Mouse (Mus musculus): ENCODE results near the gene Slc32a1.

The Slc32a1 gene

DNA sequence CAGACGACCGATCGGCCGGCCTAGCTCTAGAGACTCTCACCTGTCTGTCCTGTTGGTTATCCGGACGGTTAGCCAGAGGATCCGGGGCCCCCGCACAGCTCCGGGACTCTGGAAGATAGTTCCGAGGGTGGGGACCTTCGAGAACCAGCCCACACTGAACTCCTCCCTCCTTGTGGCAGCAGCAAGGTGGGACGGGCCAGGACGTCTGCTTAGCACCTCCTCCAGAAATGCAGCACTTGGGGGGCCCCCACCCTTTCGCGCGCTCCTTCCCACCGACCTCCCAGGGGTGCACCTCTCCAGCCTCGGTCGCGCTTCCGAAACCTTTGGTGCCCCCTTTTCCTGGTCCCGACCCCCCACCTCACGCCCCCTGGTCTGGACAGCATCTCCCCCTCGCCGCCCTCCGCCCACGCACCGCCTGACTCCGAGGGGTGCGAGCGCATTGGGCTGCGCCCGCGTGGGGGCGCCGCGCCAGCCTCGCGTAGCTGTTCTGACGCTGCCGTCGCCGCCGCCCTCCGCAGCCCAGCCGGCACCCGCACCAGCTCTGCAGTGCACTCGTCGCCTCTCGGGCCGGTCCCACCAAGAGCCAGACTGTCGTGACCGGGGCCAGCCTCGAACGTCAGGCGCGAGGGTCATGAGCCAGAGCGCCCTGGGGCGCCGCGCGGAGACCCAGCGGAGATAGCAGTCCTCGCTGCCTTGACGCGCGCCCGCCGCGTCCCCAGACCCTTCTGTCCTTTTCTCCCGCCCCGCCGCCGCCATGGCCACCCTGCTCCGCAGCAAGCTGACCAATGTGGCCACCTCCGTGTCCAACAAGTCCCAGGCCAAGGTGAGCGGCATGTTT lies at the start of gene Slc32a1:
Slc32a1 (plus strand) TSS at position 280 of the 838 bp plus-strand sequence.
- Histone ChIP-seq H3K36me3 (ENCODE audit: insufficient read depth, low read length) (no peaks in the 10 kb centered on the region), H3K4me1 (replicated peaks; ENCODE audit: low read depth, low read length) (peaks cover 51% of the 10 kb centered on the region), H3K4me3 (replicated peaks; ENCODE audit: low read length) (peak within 1 kb of the TSS; percentile 67), H3K9me3 (ENCODE audit: low read length) (peaks cover 15% of the 10 kb centered on the region), H3K27me3 (ENCODE audit: insufficient read depth, low read length) (peaks cover 95% of the 10 kb centered on the region)
- TF ChIP-seq NANOG (IDR thresholded peaks at IDR 0.05; ENCODE audit: borderline replicate concordance, low read length) (no peak), CTCF (conservative IDR thresholded peaks at IDR 0.05; ENCODE audit: low read length) (no peak), POU5F1 (IDR thresholded peaks at IDR 0.05; ENCODE audit: borderline replicate concordance, low read length) (no peak)

DNA sequence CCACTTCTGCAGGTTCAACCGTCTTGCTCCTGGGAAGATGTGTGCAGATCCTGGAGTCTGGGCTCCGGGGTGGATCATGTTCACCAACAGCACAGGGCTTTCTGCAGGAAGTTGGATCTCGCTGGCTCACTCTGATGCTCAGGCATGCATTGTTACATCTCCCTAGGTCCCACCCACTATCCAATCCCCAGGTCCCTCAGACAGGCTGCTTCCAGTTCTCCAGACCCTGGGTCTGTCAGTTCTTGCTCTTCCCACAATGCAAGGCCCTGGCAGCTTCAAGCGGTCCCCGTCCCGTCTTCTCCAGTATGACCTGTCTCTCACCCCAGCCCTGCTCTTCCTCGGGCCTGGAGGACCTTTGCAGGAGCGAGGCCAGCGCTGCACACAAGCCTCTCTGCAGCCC lies 49.8 kb upstream of the Slc32a1 start:
- TF ChIP-seq NANOG (IDR thresholded peaks at IDR 0.05; ENCODE audit: borderline replicate concordance, low read length) (no peak), POU5F1 (IDR thresholded peaks at IDR 0.05; ENCODE audit: borderline replicate concordance, low read length) (no peak), CTCF (conservative IDR thresholded peaks at IDR 0.05; ENCODE audit: low read length) (no peak)
- Histone ChIP-seq H3K4me3 (replicated peaks; ENCODE audit: low read length) (peak overlapping the region; percentile 14; the same call in 1 of the 2 replicates), H3K4me1 (replicated peaks; ENCODE audit: low read depth, low read length) (peaks cover 56% of the 10 kb centered on the region), H3K36me3 (ENCODE audit: insufficient read depth, low read length) (no peaks in the 10 kb centered on the region), H3K9me3 (ENCODE audit: low read length) (peaks cover 10% of the 10 kb centered on the region), H3K27me3 (ENCODE audit: insufficient read depth, low read length) (peaks cover 25% of the 10 kb centered on the region)

DNA sequence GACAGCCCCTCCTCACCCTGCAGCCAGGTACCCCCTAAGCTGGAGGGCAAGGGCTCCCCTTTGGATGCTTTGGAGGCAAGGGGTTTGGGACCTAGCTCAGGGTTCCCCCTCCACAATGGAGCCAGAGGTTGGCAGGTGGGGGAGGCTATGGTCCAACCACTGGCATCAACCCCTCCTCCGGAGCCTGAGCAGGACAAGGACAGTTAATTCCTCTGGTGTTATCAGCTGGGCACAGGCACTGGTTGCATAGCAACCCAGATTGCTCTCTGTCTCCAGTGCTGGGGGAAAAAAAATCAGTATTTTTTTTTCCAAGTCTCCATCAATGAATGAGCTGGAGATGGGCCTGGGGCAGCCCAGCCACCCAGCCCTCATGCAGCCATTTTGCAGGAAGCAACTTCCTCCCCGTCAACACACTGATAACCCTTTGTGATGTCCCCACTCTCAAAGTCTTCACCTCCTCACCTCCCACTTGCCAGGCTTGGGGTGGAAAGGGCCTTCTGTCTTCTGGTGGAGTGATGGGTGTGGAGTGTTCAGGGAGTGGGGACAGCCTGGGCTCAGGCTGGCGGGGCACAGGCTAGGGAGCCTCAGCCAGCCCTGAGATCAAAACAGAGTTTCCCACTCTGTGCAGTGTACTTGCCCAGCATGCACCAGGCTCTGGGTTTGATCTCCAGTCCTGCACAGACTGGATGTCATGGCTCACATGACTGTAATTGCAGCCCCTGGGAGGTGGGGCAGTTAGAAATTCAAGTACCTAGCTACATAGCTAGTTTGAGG lies 49.0 kb upstream of the Slc32a1 start:
- H3K9me3 ChIP-seq (ENCODE audit: low read length) = peaks cover 3% of the 10 kb centered on the region; the same call in 1 of the 2 replicates
- H3K4me1 ChIP-seq (replicated peaks; ENCODE audit: low read depth, low read length) = peaks cover 57% of the 10 kb centered on the region
- TF ChIP-seq POU5F1 (IDR thresholded peaks at IDR 0.05; ENCODE audit: borderline replicate concordance, low read length) (no peak), NANOG (IDR thresholded peaks at IDR 0.05; ENCODE audit: borderline replicate concordance, low read length) (no peak), CTCF (conservative IDR thresholded peaks at IDR 0.05; ENCODE audit: low read length) (no peak)
- H3K36me3 ChIP-seq (ENCODE audit: insufficient read depth, low read length) = no peaks in the 10 kb centered on the region
- peak overlapping the region; percentile 14; the same call in 1 of the 2 replicates for H3K4me3 ChIP-seq (replicated peaks; ENCODE audit: low read length)
- H3K27me3 ChIP-seq (ENCODE audit: insufficient read depth, low read length) = peaks cover 31% of the 10 kb centered on the region

DNA sequence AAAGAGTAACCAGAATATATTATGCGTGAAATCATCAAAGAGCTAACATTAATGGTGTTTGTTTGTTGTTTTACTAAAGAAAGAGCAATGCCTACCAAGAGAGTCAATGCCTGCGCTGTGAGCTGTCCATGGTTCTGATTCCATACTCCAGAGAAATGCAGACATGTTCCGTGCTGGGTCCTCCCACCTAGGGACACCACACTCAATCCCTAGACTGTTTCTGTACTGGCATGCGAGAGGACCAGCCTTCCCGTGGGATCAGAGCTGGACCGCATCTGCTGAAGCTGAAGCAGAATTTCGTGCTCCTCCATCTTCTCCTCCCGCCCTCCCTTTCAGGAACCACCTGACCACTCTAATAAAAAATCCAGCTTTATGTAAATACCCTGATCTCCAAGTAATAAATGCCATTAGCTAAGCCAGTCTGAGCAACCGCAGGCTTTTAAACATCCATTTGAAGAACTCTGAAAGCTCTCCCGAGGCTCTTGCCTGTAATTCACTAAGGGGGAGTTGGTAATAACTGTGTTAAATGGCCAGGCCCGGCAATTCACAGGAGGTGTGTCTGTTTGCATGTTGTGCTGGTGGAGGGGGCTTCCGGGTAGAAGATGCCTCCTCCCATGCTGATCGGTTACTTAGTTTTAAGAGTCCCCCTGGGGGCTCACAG lies 40.0 kb upstream of the Slc32a1 start:
- Histone ChIP-seq H3K9me3 (ENCODE audit: low read length) (no peaks in the 10 kb centered on the region), H3K27me3 (ENCODE audit: insufficient read depth, low read length) (peaks cover 39% of the 10 kb centered on the region), H3K36me3 (ENCODE audit: insufficient read depth, low read length) (no peaks in the 10 kb centered on the region), H3K4me3 (replicated peaks; ENCODE audit: low read length) (no peak overlapping the region), H3K4me1 (replicated peaks; ENCODE audit: low read depth, low read length) (peaks cover 3% of the 10 kb centered on the region)
- TF ChIP-seq NANOG (IDR thresholded peaks at IDR 0.05; ENCODE audit: borderline replicate concordance, low read length) = no peak
- no peak for TF ChIP-seq POU5F1 (IDR thresholded peaks at IDR 0.05; ENCODE audit: borderline replicate concordance, low read length)
- TF ChIP-seq CTCF (conservative IDR thresholded peaks at IDR 0.05; ENCODE audit: low read length) = no peak

GRCm38 (mm10) chr2:158579979-158580378 lies 30.6 kb upstream of the Slc32a1 start:
- TF ChIP-seq POU5F1 (IDR thresholded peaks at IDR 0.05; ENCODE audit: borderline replicate concordance, low read length) (no peak), CTCF (conservative IDR thresholded peaks at IDR 0.05; ENCODE audit: low read length) (no peak), NANOG (IDR thresholded peaks at IDR 0.05; ENCODE audit: borderline replicate concordance, low read length) (no peak)
- Histone ChIP-seq H3K27me3 (ENCODE audit: insufficient read depth, low read length) (peaks cover 21% of the 10 kb centered on the region), H3K4me1 (replicated peaks; ENCODE audit: low read depth, low read length) (peaks cover 11% of the 10 kb centered on the region), H3K4me3 (replicated peaks; ENCODE audit: low read length) (no peak overlapping the region), H3K9me3 (ENCODE audit: low read length) (no peaks in the 10 kb centered on the region), H3K36me3 (ENCODE audit: insufficient read depth, low read length) (no peaks in the 10 kb centered on the region)

- Histone ChIP-seq H3K36me3 (ENCODE audit: insufficient read depth, low read length) (no peaks in the 10 kb centered on the region), H3K9me3 (ENCODE audit: low read length) (no peaks in the 10 kb centered on the region), H3K4me1 (replicated peaks; ENCODE audit: low read depth, low read length) (peaks cover 12% of the 10 kb centered on the region), H3K4me3 (replicated peaks; ENCODE audit: low read length) (no peak overlapping the region), H3K27me3 (ENCODE audit: insufficient read depth, low read length) (peaks cover 36% of the 10 kb centered on the region)
- TF ChIP-seq NANOG (IDR thresholded peaks at IDR 0.05; ENCODE audit: borderline replicate concordance, low read length) (no peak), POU5F1 (IDR thresholded peaks at IDR 0.05; ENCODE audit: borderline replicate concordance, low read length) (no peak), CTCF (conservative IDR thresholded peaks at IDR 0.05; ENCODE audit: low read length) (no peak)
These were observed 25.8 kb upstream of the Slc32a1 start for GRCm38 (mm10) chr2:158584621-158585358.

DNA sequence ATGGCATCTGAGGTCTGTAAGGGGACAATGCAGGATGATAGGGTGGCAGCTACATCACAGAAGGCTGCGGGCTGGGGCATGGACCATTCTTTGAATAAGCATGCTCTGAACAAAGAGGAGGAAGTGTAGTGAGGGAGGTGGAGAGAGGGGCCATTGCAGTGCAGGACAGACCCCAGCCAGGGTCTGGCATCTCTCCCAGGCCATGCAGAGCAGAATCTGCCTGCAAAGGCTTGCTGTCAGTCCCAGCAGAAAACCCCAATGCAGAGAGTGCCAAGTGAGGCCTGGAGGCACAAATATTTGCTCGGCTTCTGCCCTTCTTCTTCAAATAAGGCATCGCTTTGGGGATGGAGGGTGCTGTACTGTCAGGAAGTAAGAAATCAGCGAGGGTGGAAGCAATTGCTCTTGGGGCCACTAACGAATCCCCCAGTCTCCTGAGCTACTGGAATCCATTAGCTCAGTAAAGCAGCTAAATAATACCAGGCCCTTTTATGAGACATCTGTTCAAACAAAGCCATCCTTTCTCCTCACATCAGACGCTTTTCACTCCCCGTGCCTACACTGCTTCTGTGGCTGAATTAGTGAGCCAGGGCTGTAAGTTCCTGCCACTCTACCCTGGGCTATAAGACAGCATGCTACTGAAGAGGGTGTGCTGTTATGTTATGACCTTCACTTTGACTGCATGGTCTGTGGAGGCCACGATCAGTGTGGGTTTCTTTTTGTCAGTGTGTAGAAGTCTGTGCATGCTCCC lies 21.9 kb upstream of the Slc32a1 start:
- Histone ChIP-seq H3K9me3 (ENCODE audit: low read length) (no peaks in the 10 kb centered on the region), H3K27me3 (ENCODE audit: insufficient read depth, low read length) (peaks cover 39% of the 10 kb centered on the region), H3K36me3 (ENCODE audit: insufficient read depth, low read length) (no peaks in the 10 kb centered on the region), H3K4me3 (replicated peaks; ENCODE audit: low read length) (no peak overlapping the region), H3K4me1 (replicated peaks; ENCODE audit: low read depth, low read length) (peaks cover 33% of the 10 kb centered on the region)
- TF ChIP-seq NANOG (IDR thresholded peaks at IDR 0.05; ENCODE audit: borderline replicate concordance, low read length) = no peak
- no peak for TF ChIP-seq CTCF (conservative IDR thresholded peaks at IDR 0.05; ENCODE audit: low read length)
- no peak for TF ChIP-seq POU5F1 (IDR thresholded peaks at IDR 0.05; ENCODE audit: borderline replicate concordance, low read length)
